Mouse (Mus musculus) spleen, postnatal 14 days (tissue): ENCODE measurements at regions not wholly inside any gene's neighbourhood (a gene's known extent, or its start where the extent isn't known, plus 50 kb on each side); places are given as distances from the start of the nearest gene placed in this dataset.

Experiments used
- DNase-seq, 2 experiments: peaks; one replicate each; pipeline ENCODE4 v3.0.0; 2021 to 2022; ENCODE audit warnings: low spot score in 2 of 2

GRCm38 (mm10) chr12:56275556-56276242, 70.0 kb downstream of the Mbip start:
- DNase-seq: no peak

GRCm38 (mm10) chr12:56265049-56265448, 80.6 kb downstream of the Mbip start:
- no peak for DNase-seq

GRCm38 (mm10) chr12:56261471-56261870, 84.2 kb downstream of the Mbip start:
- DNase-seq: no peak

- no peak for DNase-seq
Measured at GRCm38 (mm10) chr12:56258401-56259050, 87.2 kb downstream of the Mbip start.

GRCm38 (mm10) chr12:56256243-56256881, 89.3 kb downstream of the Mbip start:
- no peak for DNase-seq

GRCm38 (mm10) chr12:56252612-56253444, 92.9 kb downstream of the Mbip start:
- no peak for DNase-seq

GRCm38 (mm10) chr12:56250262-56250661, 95.4 kb downstream of the Mbip start:
- no peak for DNase-seq

GRCm38 (mm10) chr12:56246406-56246805, 99.3 kb downstream of the Mbip start:
- no peak for DNase-seq

- DNase-seq: no peak
Measured at GRCm38 (mm10) chr12:56242803-56243202, 102.9 kb downstream of the Mbip start.

- no peak for DNase-seq
Measured at GRCm38 (mm10) chr12:56241735-56242134, 104.0 kb downstream of the Mbip start.

GRCm38 (mm10) chr12:56240206-56240605, 105.5 kb downstream of the Mbip start:
- no peak for DNase-seq

- DNase-seq: no peak
Measured at GRCm38 (mm10) chr12:56234571-56234970, 111.1 kb downstream of the Mbip start.

GRCm38 (mm10) chr12:56233209-56233608, 112.5 kb downstream of the Mbip start:
- no peak for DNase-seq

- DNase-seq: no peak
Measured at GRCm38 (mm10) chr12:56224142-56224895, 121.4 kb downstream of the Mbip start.

- no peak for DNase-seq
Measured at GRCm38 (mm10) chr12:56193524-56193923, 152.2 kb downstream of the Mbip start.

GRCm38 (mm10) chr12:56189562-56189961, 156.1 kb downstream of the Mbip start:
- no peak for DNase-seq

GRCm38 (mm10) chr12:56160736-56161135, 185.0 kb downstream of the Mbip start:
- no peak for DNase-seq

- DNase-seq: no peak
Measured at GRCm38 (mm10) chr12:56144359-56144758, 201.3 kb downstream of the Mbip start.

- DNase-seq: no peak
Measured at GRCm38 (mm10) chr12:56143789-56144188, 201.9 kb downstream of the Mbip start.

GRCm38 (mm10) chr12:56114446-56114845, 231.2 kb downstream of the Mbip start:
- DNase-seq: no peak

GRCm38 (mm10) chr12:56081406-56081805, 245.3 kb downstream of the Brms1l start:
- no peak for DNase-seq
